Mouse (Mus musculus) CH12.LX (cell line): ENCODE data around the gene Tspear. TPM values are rescaled to one million over a fixed set of nuclear protein-coding genes. Genes with fewer than 3 reads are reported as not detected.

Source experiments
- DNase-seq: peaks from one replicate; pipeline ENCODE4 v3.0.0-alpha.2; 2013; ENCODE audit errors: extremely low read depth
- H3K27ac ChIP-seq: 2 replicates; pipeline ENCODE4 v1.5.1; 2012; ENCODE audit warnings: low read depth, mild to moderate bottlenecking, control low read depth, moderate library complexity; ENCODE audit not compliant: insufficient read depth
- H3K27me3 ChIP-seq: replicated peaks from 2 replicates; pipeline ENCODE3; 2012; ENCODE audit warnings: inconsistent platforms
- H3K36me3 ChIP-seq, 2 experiments: replicated peaks in 1 of 2; 2 replicates each; pipeline versions ENCODE3 to v1.6.1; 2012; ENCODE audit warnings: inconsistent platforms in 1 of 2, low read length in 1 of 2, mild to moderate bottlenecking in 1 of 2, mixed read lengths in 1 of 2, moderate library complexity in 1 of 2; ENCODE audit not compliant: control insufficient read depth in 1 of 2, insufficient read depth in 1 of 2
- H3K4me1 ChIP-seq, 2 experiments: 2 replicates each; pipeline ENCODE4 v1.6.1; 2012; ENCODE audit warnings: inconsistent platforms in 1 of 2, moderate library complexity in 1 of 2; ENCODE audit not compliant: insufficient read depth in 2 of 2, control insufficient read depth in 1 of 2
- H3K4me2 ChIP-seq: 2 replicates; pipeline ENCODE4 v1.6.1; 2012; ENCODE audit warnings: low read depth, mild to moderate bottlenecking, control low read depth; ENCODE audit not compliant: poor library complexity, insufficient read depth, severe bottlenecking
- H3K4me3 ChIP-seq, 3 experiments: fragments of 150-350 bp in 1 of 3; sonication (generic) in 1 of 3; replicated peaks in 1 of 3; 2 replicates each; pipeline versions ENCODE3 to v1.5.1; 2011 to 2012; ENCODE audit warnings: low read depth in 2 of 3, low read length in 2 of 3, mild to moderate bottlenecking in 2 of 3, moderate library complexity in 2 of 3, control low read depth in 1 of 3, improper control_type of control experiment in 1 of 3, inconsistent platforms in 1 of 3, mixed read lengths in 1 of 3; ENCODE audit not compliant: poor library complexity in 1 of 3
- H3K79me2 ChIP-seq: replicated peaks from 2 replicates; pipeline ENCODE4 v1.6.1; 2012; ENCODE audit warnings: mild to moderate bottlenecking, moderate library complexity; ENCODE audit not compliant: control insufficient read depth, poor library complexity, insufficient read depth, severe bottlenecking; ENCODE audit errors: extremely low read depth
- H3K9ac ChIP-seq: 2 replicates; pipeline ENCODE4 v1.6.1; 2012; ENCODE audit warnings: low read depth, mild to moderate bottlenecking, control low read depth, moderate library complexity; ENCODE audit not compliant: insufficient read depth
- H3K9me3 ChIP-seq: replicated peaks from 2 replicates; pipeline ENCODE3; 2012; ENCODE audit warnings: low read length, inconsistent platforms, mixed read lengths
- BHLHE40 ChIP-seq: IDR thresholded peaks from 2 replicates; pipeline ENCODE4 v1.6.1; 2011; ENCODE audit warnings: mild to moderate bottlenecking, low read depth, low read length, improper control_type of control experiment
- CHD1 ChIP-seq: IDR thresholded peaks from 2 replicates; pipeline ENCODE4 v1.6.1; 2012; ENCODE audit warnings: low read depth, low read length, improper control_type of control experiment, inconsistent platforms
- CTCF ChIP-seq, 2 experiments: IDR thresholded peaks in 1 of 2; conservative IDR thresholded peaks in 1 of 2; 2 replicates each; pipeline ENCODE4 v1.5.1; 2011 to 2012; ENCODE audit warnings: low read depth in 2 of 2, low read length in 2 of 2, improper control_type of control experiment in 1 of 2, inconsistent platforms in 1 of 2, mild to moderate bottlenecking in 1 of 2, moderate library complexity in 1 of 2
- E2F4 ChIP-seq: IDR thresholded peaks from 2 replicates; pipeline ENCODE4 v1.6.1; 2011; ENCODE audit warnings: low read depth, low read length, improper control_type of control experiment; ENCODE audit not compliant: insufficient replicate concordance
- ELF1 ChIP-seq: IDR thresholded peaks from 2 replicates; pipeline ENCODE4 v1.6.1; 2014; ENCODE audit warnings: low read depth, mild to moderate bottlenecking, inconsistent platforms, low read length, improper control_type of control experiment
- EP300 ChIP-seq: IDR thresholded peaks from 2 replicates; pipeline ENCODE4 v1.6.1; 2011; ENCODE audit warnings: low read length, improper control_type of control experiment
- HCFC1 ChIP-seq: IDR thresholded peaks from 2 replicates; pipeline ENCODE4 v1.6.1; 2012; ENCODE audit warnings: low read depth, mild to moderate bottlenecking, inconsistent platforms, low read length, improper control_type of control experiment
- IRF4 ChIP-seq: IDR thresholded peaks from 2 replicates; pipeline ENCODE4 v1.6.1; 2014; ENCODE audit warnings: low read depth, mild to moderate bottlenecking, inconsistent platforms, low read length, improper control_type of control experiment
- JUN ChIP-seq: IDR thresholded peaks from 2 replicates; pipeline ENCODE4 v1.6.1; 2011; ENCODE audit warnings: low read depth, mild to moderate bottlenecking, low read length, improper control_type of control experiment, moderate library complexity; ENCODE audit not compliant: insufficient read depth
- JUND ChIP-seq: conservative IDR thresholded peaks from 2 replicates; pipeline ENCODE4 v1.6.1; 2011; ENCODE audit warnings: low read depth, low read length, improper control_type of control experiment
- MAFK ChIP-seq: IDR thresholded peaks from 2 replicates; pipeline ENCODE4 v1.6.1; 2011; ENCODE audit warnings: low read length, improper control_type of control experiment; ENCODE audit not compliant: insufficient replicate concordance
- MAX ChIP-seq: IDR thresholded peaks from 2 replicates; pipeline ENCODE4 v1.6.1; 2011; ENCODE audit warnings: low read length, improper control_type of control experiment
- MYC ChIP-seq: IDR thresholded peaks from 2 replicates; pipeline ENCODE4 v1.6.1; 2011; ENCODE audit warnings: low read depth, mild to moderate bottlenecking, improper control_type of control experiment, low read length
- NELFE ChIP-seq: IDR thresholded peaks from 2 replicates; pipeline ENCODE4 v1.6.1; 2011; ENCODE audit warnings: low read depth, low read length, improper control_type of control experiment
- POLR2A ChIP-seq: IDR thresholded peaks from 2 replicates; pipeline ENCODE4 v1.6.1; 2011; ENCODE audit warnings: low read depth, mild to moderate bottlenecking, improper control_type of control experiment, low read length
- POLR2AphosphoS2 ChIP-seq: IDR thresholded peaks from 2 replicates; pipeline ENCODE4 v1.6.1; 2011; ENCODE audit warnings: low read depth, low read length, improper control_type of control experiment
- RCOR1 ChIP-seq: conservative IDR thresholded peaks from 2 replicates; pipeline ENCODE4 v1.6.1; 2012; ENCODE audit warnings: low read depth, mild to moderate bottlenecking, inconsistent platforms, low read length, improper control_type of control experiment
- SIN3A ChIP-seq: IDR thresholded peaks from 2 replicates; pipeline ENCODE4 v1.6.1; 2012; ENCODE audit warnings: low read length, improper control_type of control experiment, inconsistent platforms
- SMC3 ChIP-seq: IDR thresholded peaks from 2 replicates; pipeline ENCODE4 v1.6.1; 2011; ENCODE audit warnings: low read depth, low read length, improper control_type of control experiment
- TBP ChIP-seq: conservative IDR thresholded peaks from 2 replicates; pipeline ENCODE4 v1.6.1; 2011; ENCODE audit warnings: low read depth, low read length, improper control_type of control experiment
- USF1 ChIP-seq: IDR thresholded peaks from 2 replicates; pipeline ENCODE4 v1.6.1; 2014; ENCODE audit warnings: low read depth, mild to moderate bottlenecking, inconsistent platforms, low read length, improper control_type of control experiment
- USF2 ChIP-seq: conservative IDR thresholded peaks from 2 replicates; pipeline ENCODE4 v1.6.1; 2011; ENCODE audit warnings: low read depth, low read length, improper control_type of control experiment
- ZKSCAN1 ChIP-seq: IDR thresholded peaks from 2 replicates; pipeline ENCODE4 v1.6.1; 2012; ENCODE audit warnings: low read depth, inconsistent platforms, low read length, improper control_type of control experiment, borderline replicate concordance
- ZMIZ1 ChIP-seq: IDR thresholded peaks from 2 replicates; pipeline ENCODE4 v1.6.1; 2012; ENCODE audit warnings: low read depth, mild to moderate bottlenecking, inconsistent platforms, low read length, improper control_type of control experiment
- dilution Hi-C: fragments of 300-500 bp; cut with MboI; formaldehyde crosslinking; loops from 2 replicates; pipeline ENCODE4 v1.14.3; 2020; ENCODE audit warnings: low sequenced_read_pairs; ENCODE audit not compliant: extremely low pct_unique_long_range_greater_than_20kb, extremely low pct_ligation_motif_present
- in situ Hi-C: fragments of 300-500 bp; cut with MboI; formaldehyde crosslinking; loops from 3 replicates; pipeline ENCODE4 v1.14.3; 2019; ENCODE audit warnings: low sequenced_read_pairs, low pct_ligation_motif_present, low pct_unique_long_range_greater_than_20kb, mixed read lengths
- polyA plus RNA-seq: library from polyadenylated mRNA; unstranded; fragments of >175 nt; gene quantifications from 2 replicates; pipeline ENCODE4 v1.2.1, GENCODE M21; 2012; ENCODE audit warnings: low read depth; ENCODE audit not compliant: insufficient read length
- total RNA-seq, 2 experiments: library from RNA; depleted of rRNA; stranded (reverse); fragments of 300-350 nt in 1 of 2; fragments of >200 nt in 1 of 2; gene quantifications; 2 replicates each; pipeline ENCODE4 v1.2.3; 2012 to 2014

The Tspear gene
- total and polyA plus RNA-seq, 3 experiments: 0.09 to 0.42 TPM; not detected in 1

- in situ Hi-C loops: loop anchor here (25.0 kb wide), 1 partner anchor 254 kb away; no protein-coding TSS in a partner anchor
- peaks cover 6% of the 10 kb centered on the region for H3K9me3 ChIP-seq
- H3K79me2 ChIP-seq: no peaks in the 10 kb centered on the region
- no peak overlapping the region for H3K27ac ChIP-seq
- no peak overlapping the region for H3K4me3 ChIP-seq
- peaks cover 84% of the 10 kb centered on the region for H3K27me3 ChIP-seq
- H3K4me2 ChIP-seq: no peak overlapping the region
- H3K9ac ChIP-seq: no peak overlapping the region
- TF ChIP-seq E2F4 (no peak), NELFE (no peak), ZMIZ1 (no peak), EP300 (no peak), BHLHE40 (peak; percentile 92), MAFK (no peak), USF2 (peak; percentile 73), JUN (no peak), ELF1 (no peak), MAX (peak; percentile 87), JUND (no peak), TBP (no peak), CTCF (conservative IDR thresholded peaks at IDR 0.05 in 1 of 2, IDR thresholded peaks at IDR 0.05 in 1 of 2; ENCODE audit: low read depth in 2 of 2, low read length in 2 of 2) (no peak), IRF4 (peak; percentile 57), HCFC1 (no peak), CHD1 (no peak), MYC (0 out of 2 replicates have a peak, but pooled peaks have one; percentile 27), POLR2AphosphoS2 (no peak), USF1 (peak; percentile 72), POLR2A (no peak), RCOR1 (no peak), ZKSCAN1 (no peak), SMC3 (no peak), SIN3A (no peak)
- dilution Hi-C loops: no loop called here
- no peaks in the 10 kb centered on the region for H3K36me3 ChIP-seq
- peak; percentile 40 for DNase-seq
- peaks cover 11 to 13% of the 10 kb centered on the region in 2 experiments for H3K4me1 ChIP-seq
Observed at GRCm38 (mm10) chr10:77890987-77891565, 204.7 kb downstream of the Tspear start.
